Mouse (Mus musculus): Measurements from ENCODE around the gene Gm11549. TPM values are rescaled to one million over a fixed set of nuclear protein-coding genes. Genes with fewer than 3 reads are reported as not detected.

The Gm11549 gene
- polyA plus RNA-seq, 1 experiment = 0.04 TPM

- TF ChIP-seq CTCF (IDR thresholded peaks at IDR 0.05; ENCODE audit: insufficient read depth, low read length) (no peak), POLR2A (IDR thresholded peaks at IDR 0.05; ENCODE audit: borderline replicate concordance, extremely low read depth, low read depth, low read length) (no peak)
- no peak overlapping the region for H3K4me3 ChIP-seq (replicated peaks; ENCODE audit: extremely low read depth, low read depth, low read length)
- WGBS = 63% methylated on average over 1 of the region's 1 CpGs
Observed at GRCm38 (mm10) chr3:36488367-36488766, 33.2 kb downstream of the Gm11549 start.

DNA sequence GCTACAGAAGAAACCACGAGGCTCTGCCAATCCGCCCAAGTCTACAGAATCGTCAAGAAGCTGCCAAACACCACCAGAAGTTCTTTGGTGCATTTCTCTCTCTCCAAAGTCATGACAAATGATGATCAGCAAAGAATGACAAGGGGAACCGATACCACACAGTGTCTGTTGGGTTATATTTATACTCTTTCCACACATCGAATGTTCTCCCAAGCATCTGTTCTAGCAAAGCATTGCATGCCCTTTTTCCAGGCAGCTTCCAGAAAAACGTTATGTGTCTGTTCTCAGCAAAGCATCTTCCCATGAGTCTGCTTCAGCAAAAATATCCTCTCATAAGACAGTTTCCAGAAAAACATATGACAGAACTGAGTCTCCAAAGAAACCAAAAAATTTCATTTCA lies 34.7 kb downstream of the Gm11549 start:
- no peak for TF ChIP-seq POLR2A (IDR thresholded peaks at IDR 0.05; ENCODE audit: borderline replicate concordance, extremely low read depth, low read depth, low read length)
- TF ChIP-seq CTCF (IDR thresholded peaks at IDR 0.05; ENCODE audit: insufficient read depth, low read length) = no peak
- DNase-seq = no peak
- H3K4me1 ChIP-seq (ENCODE audit: control insufficient read depth, insufficient read depth, low read length) = peaks cover 4% of the 10 kb centered on the region
- no peak overlapping the region for H3K4me3 ChIP-seq (replicated peaks; ENCODE audit: extremely low read depth, low read depth, low read length)
- WGBS = 87% methylated on average over 6 of the region's 6 CpGs

More at GRCm38 (mm10) chr3:36488367-36488766, 33.2 kb downstream of the Gm11549 start:
- no peaks in the 10 kb centered on the region for H3K4me1 ChIP-seq (ENCODE audit: control insufficient read depth, insufficient read depth, low read length)
- no peak for DNase-seq

GRCm38 (mm10) chr3:36486176-36486575 lies 35.4 kb downstream of the Gm11549 start:
- no peak overlapping the region for H3K4me3 ChIP-seq (replicated peaks; ENCODE audit: extremely low read depth, low read depth, low read length)
- no peak for DNase-seq
- TF ChIP-seq CTCF (IDR thresholded peaks at IDR 0.05; ENCODE audit: insufficient read depth, low read length) (no peak), POLR2A (IDR thresholded peaks at IDR 0.05; ENCODE audit: borderline replicate concordance, extremely low read depth, low read depth, low read length) (no peak)
- WGBS = 52% methylated on average over 6 of the region's 6 CpGs
- H3K4me1 ChIP-seq (ENCODE audit: control insufficient read depth, insufficient read depth, low read length) = peaks cover 5% of the 10 kb centered on the region

- peaks cover 5% of the 10 kb centered on the region for H3K4me1 ChIP-seq (ENCODE audit: control insufficient read depth, insufficient read depth, low read length)
- no peak overlapping the region for H3K4me3 ChIP-seq (replicated peaks; ENCODE audit: extremely low read depth, low read depth, low read length)
- WGBS = 93% methylated on average over 4 of the region's 4 CpGs
- DNase-seq = no peak
- TF ChIP-seq CTCF (IDR thresholded peaks at IDR 0.05; ENCODE audit: insufficient read depth, low read length) = no peak
Observed at GRCm38 (mm10) chr3:36484292-36484691, 37.3 kb downstream of the Gm11549 start.

DNA sequence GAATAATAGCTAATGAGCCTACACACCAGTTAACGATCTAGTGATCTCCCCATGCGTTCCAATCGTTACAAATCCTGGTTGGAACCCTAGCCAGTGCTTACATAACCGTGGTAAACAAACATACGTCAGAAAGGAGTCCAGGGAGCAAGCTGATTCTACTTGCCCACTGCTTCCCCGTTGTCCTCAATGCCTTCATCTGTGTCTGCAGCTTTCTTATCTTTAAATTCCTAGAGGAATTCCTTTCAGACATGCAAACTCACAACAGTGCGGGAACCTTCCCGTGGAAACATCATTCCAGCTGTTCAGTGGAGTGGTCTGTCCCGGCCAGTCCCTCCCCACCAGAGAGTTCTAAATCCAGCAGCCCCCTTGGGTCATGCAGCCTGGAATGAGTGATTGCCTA lies 38.7 kb downstream of the Gm11549 start:
- TF ChIP-seq POLR2A (IDR thresholded peaks at IDR 0.05; ENCODE audit: borderline replicate concordance, extremely low read depth, low read depth, low read length) = no peak
- no peak for TF ChIP-seq CTCF (IDR thresholded peaks at IDR 0.05; ENCODE audit: insufficient read depth, low read length)
- Histone ChIP-seq H3K4me1 (ENCODE audit: control insufficient read depth, insufficient read depth, low read length) (peaks cover 5% of the 10 kb centered on the region), H3K4me3 (replicated peaks; ENCODE audit: extremely low read depth, low read depth, low read length) (no peak overlapping the region)
- no peak for DNase-seq
- 31% methylated on average over 9 of the region's 9 CpGs for WGBS

GRCm38 (mm10) chr3:36481776-36482193 lies 39.8 kb downstream of the Gm11549 start:
- WGBS = 16% methylated on average over 11 of the region's 11 CpGs
- Histone ChIP-seq H3K4me3 (replicated peaks; ENCODE audit: extremely low read depth, low read depth, low read length) (no peak overlapping the region), H3K4me1 (ENCODE audit: control insufficient read depth, insufficient read depth, low read length) (peaks cover 5% of the 10 kb centered on the region)
- TF ChIP-seq CTCF (IDR thresholded peaks at IDR 0.05; ENCODE audit: insufficient read depth, low read length) (no peak), POLR2A (IDR thresholded peaks at IDR 0.05; ENCODE audit: borderline replicate concordance, extremely low read depth, low read depth, low read length) (no peak)
- peak; percentile 74 for DNase-seq

GRCm38 (mm10) chr3:36480486-36480885 lies 41.1 kb downstream of the Gm11549 start:
- no peak for TF ChIP-seq CTCF (IDR thresholded peaks at IDR 0.05; ENCODE audit: insufficient read depth, low read length)
- TF ChIP-seq POLR2A (IDR thresholded peaks at IDR 0.05; ENCODE audit: borderline replicate concordance, extremely low read depth, low read depth, low read length) = no peak
- WGBS = 55% methylated on average over 2 of the region's 2 CpGs
- H3K4me1 ChIP-seq (ENCODE audit: control insufficient read depth, insufficient read depth, low read length) = peaks cover 5% of the 10 kb centered on the region
- no peak for DNase-seq
- no peak overlapping the region for H3K4me3 ChIP-seq (replicated peaks; ENCODE audit: extremely low read depth, low read depth, low read length)

DNA sequence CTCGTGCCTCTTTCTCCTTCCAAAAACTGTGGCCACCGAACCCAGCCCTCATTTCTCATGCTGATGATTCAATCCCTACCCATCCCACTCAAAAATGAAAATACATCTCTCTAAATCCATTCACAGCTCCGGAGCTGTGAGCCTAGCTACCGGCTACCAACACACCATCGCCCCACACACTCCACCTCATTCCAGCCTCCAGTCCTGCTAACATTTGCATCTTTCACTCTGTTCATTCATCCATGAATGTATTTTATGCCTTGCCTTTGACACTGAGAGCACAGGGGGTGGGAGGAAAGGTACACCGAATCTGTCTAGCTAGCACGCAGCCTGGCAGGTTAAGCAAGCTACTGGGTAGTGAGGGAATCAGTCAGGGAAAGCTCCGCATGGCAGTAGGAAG lies 42.8 kb downstream of the Gm11549 start:
- 92% methylated on average over 8 of the region's 8 CpGs for WGBS
- H3K4me3 ChIP-seq (replicated peaks; ENCODE audit: extremely low read depth, low read depth, low read length) = no peak overlapping the region
- no peak for DNase-seq
- TF ChIP-seq CTCF (IDR thresholded peaks at IDR 0.05; ENCODE audit: insufficient read depth, low read length) (no peak), POLR2A (IDR thresholded peaks at IDR 0.05; ENCODE audit: borderline replicate concordance, extremely low read depth, low read depth, low read length) (no peak)
- peaks cover 9% of the 10 kb centered on the region for H3K4me1 ChIP-seq (ENCODE audit: control insufficient read depth, insufficient read depth, low read length)

DNA sequence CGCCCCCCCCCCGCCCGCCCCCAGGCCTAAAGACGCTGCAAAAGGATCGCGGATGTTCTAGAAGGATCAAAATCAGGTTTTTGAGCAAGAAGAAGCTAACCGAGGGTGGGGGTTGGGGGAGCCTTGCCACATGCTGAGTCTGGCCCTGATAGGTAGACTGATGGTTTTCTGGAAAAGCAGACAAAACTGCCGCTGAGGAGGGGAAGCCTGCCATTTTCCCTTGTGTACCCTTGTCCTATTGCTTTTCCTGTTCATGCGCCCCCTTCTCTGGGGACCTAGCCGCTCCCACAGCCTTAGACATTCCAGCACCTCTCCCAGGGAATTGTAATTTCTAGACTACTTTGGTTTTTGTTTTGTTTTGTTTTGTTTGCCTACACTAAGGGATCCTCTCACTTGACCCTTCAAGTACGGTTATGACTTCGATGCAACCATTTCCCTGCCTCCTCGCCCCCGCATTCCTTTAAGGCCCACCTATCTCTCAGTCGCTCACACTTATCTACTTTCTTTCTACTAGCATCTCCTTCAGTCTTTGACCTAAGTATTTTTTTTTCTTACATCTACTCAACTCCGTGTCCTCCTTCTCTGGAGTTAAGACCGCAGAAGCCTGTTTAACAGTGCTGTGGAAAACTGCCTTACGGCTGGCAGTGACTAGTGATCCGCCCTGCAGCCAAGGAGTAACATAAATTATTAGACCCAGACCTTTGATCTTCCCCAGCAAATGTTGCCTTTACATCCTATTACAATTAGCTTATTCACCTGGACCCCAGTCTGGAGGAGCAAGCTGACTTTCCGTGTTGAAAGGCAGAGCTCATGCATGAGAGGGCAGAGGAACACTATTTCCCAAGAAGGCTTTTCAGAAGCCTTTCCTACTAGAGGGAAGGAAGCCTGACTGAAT lies 45.1 kb downstream of the Gm11549 start:
- peak overlapping the region; percentile 89 for H3K4me3 ChIP-seq (replicated peaks; ENCODE audit: extremely low read depth, low read depth, low read length)
- peaks cover 10% of the 10 kb centered on the region for H3K4me1 ChIP-seq (ENCODE audit: control insufficient read depth, insufficient read depth, low read length)
- TF ChIP-seq CTCF (IDR thresholded peaks at IDR 0.05; ENCODE audit: insufficient read depth, low read length) = no peak
- no peak for TF ChIP-seq POLR2A (IDR thresholded peaks at IDR 0.05; ENCODE audit: borderline replicate concordance, extremely low read depth, low read depth, low read length)
- WGBS = 26% methylated on average over 20 of the region's 20 CpGs
- DNase-seq = no peak

DNA sequence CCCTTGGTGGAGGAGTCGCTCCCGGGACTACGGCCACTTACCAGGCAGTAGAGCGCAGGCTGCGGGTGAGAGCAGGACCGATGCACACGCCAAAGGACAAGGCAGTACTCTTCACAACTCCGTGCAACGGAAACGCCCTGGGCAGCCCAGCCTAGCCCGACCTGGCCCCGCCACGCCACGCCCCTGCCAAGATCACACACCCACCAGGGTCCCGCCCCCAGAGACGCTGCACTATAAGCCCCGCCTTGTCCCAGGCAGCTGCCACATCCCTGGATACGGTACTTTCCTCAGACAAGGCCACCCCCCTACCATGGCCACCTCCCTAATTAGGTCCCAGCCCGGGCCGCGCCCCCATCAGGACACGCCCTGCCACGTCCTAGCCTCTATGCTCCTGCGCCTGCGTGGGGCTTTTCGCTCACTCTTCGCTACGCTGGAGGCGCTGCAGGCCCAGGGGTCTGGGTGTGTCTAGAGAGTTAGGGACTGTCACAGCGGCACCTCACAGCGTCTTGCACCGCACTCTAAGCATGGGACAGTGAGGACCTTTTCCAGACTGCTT lies 46.0 kb downstream of the Gm11549 start, which contains the start of the genes Anxa5 and 1810062G17Rik:
TSS of gene Anxa5 (minus strand) at position 363 of the 556 bp plus-strand sequence.
TSS of gene 1810062G17Rik (plus strand) at position 406 of the 556 bp plus-strand sequence.
- Histone ChIP-seq H3K4me3 (replicated peaks; ENCODE audit: extremely low read depth, low read depth, low read length) (peak within 1 kb of the TSS; percentile 89), H3K4me1 (ENCODE audit: control insufficient read depth, insufficient read depth, low read length) (peaks cover 10% of the 10 kb centered on the region)
- under 1% methylated on average over 32 of the region's 32 CpGs for WGBS
- TF ChIP-seq CTCF (IDR thresholded peaks at IDR 0.05; ENCODE audit: insufficient read depth, low read length) (peak; percentile 25; the same call in 1 of the 2 replicates), POLR2A (IDR thresholded peaks at IDR 0.05; ENCODE audit: borderline replicate concordance, extremely low read depth, low read depth, low read length) (peak; percentile 99)
- DNase-seq = peak; percentile 97
